Mouse (Mus musculus): ENCODE results near the gene Tinagl1. TPM values are rescaled to one million over a fixed set of nuclear protein-coding genes. Genes with fewer than 3 reads are reported as not detected.

Gene Tinagl1
- polyA plus RNA-seq, 1 experiment: 35.2 TPM

GRCm38 (mm10) chr4:130131448-130132105, 43.3 kb downstream of the Tinagl1 start:
- no peak overlapping the region for H3K9ac ChIP-seq (ENCODE audit: low read depth, poor library complexity, severe bottlenecking)
- no peak overlapping the region for H3K4me3 ChIP-seq (ENCODE audit: low read depth, low read length)
- TF ChIP-seq EP300 (IDR thresholded peaks at IDR 0.05; ENCODE audit: insufficient read depth, low read depth, low read length) (no peak), CTCF (IDR thresholded peaks at IDR 0.05; ENCODE audit: low read depth, low read length) (no peak), POLR2A (IDR thresholded peaks at IDR 0.05; ENCODE audit: insufficient read depth, low read length) (no peak)
- H3K9me3 ChIP-seq (replicated peaks; ENCODE audit: control insufficient read depth, insufficient read depth, low read length, poor library complexity, severe bottlenecking): no peaks in the 10 kb centered on the region
- H3K4me1 ChIP-seq (ENCODE audit: control insufficient read depth, insufficient read depth, low read length): no peaks in the 10 kb centered on the region
- H3K36me3 ChIP-seq (ENCODE audit: control insufficient read depth, insufficient read depth, low read length, poor library complexity, severe bottlenecking): no peaks in the 10 kb centered on the region
- no peak overlapping the region for H3K27ac ChIP-seq (ENCODE audit: insufficient read depth, low read length)
- H3K27me3 ChIP-seq (ENCODE audit: control insufficient read depth, insufficient read depth, low read length, poor library complexity, severe bottlenecking): no peaks in the 10 kb centered on the region

DNA sequence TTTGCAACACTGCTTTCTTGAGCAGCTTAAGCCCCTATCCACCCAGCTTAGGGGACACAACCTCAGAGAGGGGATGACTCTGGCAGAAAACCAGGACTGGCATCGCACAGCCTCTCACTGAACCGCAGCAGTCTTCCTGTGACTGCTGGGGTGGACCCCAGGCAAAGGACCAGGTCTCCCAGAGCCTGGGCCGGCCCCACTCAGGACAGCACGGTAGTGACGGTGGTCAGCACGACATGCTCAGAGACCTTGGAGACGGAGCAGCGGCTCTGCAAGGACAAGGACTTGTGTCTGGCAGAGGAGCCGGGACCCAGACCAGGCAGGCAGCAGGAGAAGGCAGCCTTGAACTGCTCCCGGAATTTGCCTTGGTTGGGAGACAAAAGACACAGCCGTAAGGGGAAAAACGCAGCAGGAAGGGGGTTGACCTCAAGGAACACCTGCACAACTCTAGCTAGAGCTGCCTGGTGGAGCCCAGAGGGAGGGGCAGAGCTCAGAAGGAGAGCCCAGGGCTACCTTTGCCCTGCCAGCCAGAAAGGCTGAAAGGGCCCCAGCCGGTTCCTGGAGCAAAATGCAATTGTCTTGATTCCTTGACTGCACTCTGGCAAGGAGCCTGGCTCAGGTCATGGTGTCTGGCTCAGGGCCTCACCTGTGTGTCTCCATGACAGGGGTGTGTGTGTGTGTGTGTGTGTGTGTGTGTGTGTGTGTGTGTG, 44.1 kb downstream of the Tinagl1 start:
- Histone ChIP-seq H3K9me3 (replicated peaks; ENCODE audit: control insufficient read depth, insufficient read depth, low read length, poor library complexity, severe bottlenecking) (no peaks in the 10 kb centered on the region), H3K4me3 (ENCODE audit: low read depth, low read length) (no peak overlapping the region), H3K27me3 (ENCODE audit: control insufficient read depth, insufficient read depth, low read length, poor library complexity, severe bottlenecking) (no peaks in the 10 kb centered on the region), H3K36me3 (ENCODE audit: control insufficient read depth, insufficient read depth, low read length, poor library complexity, severe bottlenecking) (no peaks in the 10 kb centered on the region), H3K9ac (ENCODE audit: low read depth, poor library complexity, severe bottlenecking) (no peak overlapping the region), H3K4me1 (ENCODE audit: control insufficient read depth, insufficient read depth, low read length) (no peaks in the 10 kb centered on the region), H3K27ac (ENCODE audit: insufficient read depth, low read length) (no peak overlapping the region)
- TF ChIP-seq EP300 (IDR thresholded peaks at IDR 0.05; ENCODE audit: insufficient read depth, low read depth, low read length) (peak; percentile 74), CTCF (IDR thresholded peaks at IDR 0.05; ENCODE audit: low read depth, low read length) (no peak), POLR2A (IDR thresholded peaks at IDR 0.05; ENCODE audit: insufficient read depth, low read length) (no peak)

DNA sequence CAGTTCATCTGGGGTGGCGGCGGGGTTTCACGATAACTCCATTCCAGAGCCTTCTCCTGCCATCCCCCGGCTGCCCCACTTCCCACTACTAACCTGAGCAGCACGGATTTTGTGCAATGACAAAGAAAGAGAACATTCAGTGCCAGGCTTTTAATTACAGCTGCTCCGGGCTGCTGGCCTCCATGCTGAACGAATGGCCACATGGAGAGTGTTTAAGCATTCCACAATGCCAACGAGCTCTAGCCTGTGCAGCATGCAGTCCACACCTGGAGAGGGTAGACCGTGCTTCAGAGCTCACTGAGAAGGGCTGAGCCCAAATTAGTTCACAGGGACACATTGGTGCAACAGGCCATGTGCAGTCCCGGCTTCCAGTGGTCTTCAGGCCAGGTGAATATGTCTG, 44.8 kb downstream of the Tinagl1 start:
- no peak overlapping the region for H3K9ac ChIP-seq (ENCODE audit: low read depth, poor library complexity, severe bottlenecking)
- H3K9me3 ChIP-seq (replicated peaks; ENCODE audit: control insufficient read depth, insufficient read depth, low read length, poor library complexity, severe bottlenecking): no peaks in the 10 kb centered on the region
- TF ChIP-seq EP300 (IDR thresholded peaks at IDR 0.05; ENCODE audit: insufficient read depth, low read depth, low read length) (no peak), CTCF (IDR thresholded peaks at IDR 0.05; ENCODE audit: low read depth, low read length) (no peak), POLR2A (IDR thresholded peaks at IDR 0.05; ENCODE audit: insufficient read depth, low read length) (no peak)
- H3K4me1 ChIP-seq (ENCODE audit: control insufficient read depth, insufficient read depth, low read length): no peaks in the 10 kb centered on the region
- H3K4me3 ChIP-seq (ENCODE audit: low read depth, low read length): no peak overlapping the region
- H3K27me3 ChIP-seq (ENCODE audit: control insufficient read depth, insufficient read depth, low read length, poor library complexity, severe bottlenecking): no peaks in the 10 kb centered on the region
- H3K27ac ChIP-seq (ENCODE audit: insufficient read depth, low read length): no peak overlapping the region
- H3K36me3 ChIP-seq (ENCODE audit: control insufficient read depth, insufficient read depth, low read length, poor library complexity, severe bottlenecking): no peaks in the 10 kb centered on the region

- Histone ChIP-seq H3K9ac (ENCODE audit: low read depth, poor library complexity, severe bottlenecking) (no peak overlapping the region), H3K36me3 (ENCODE audit: control insufficient read depth, insufficient read depth, low read length, poor library complexity, severe bottlenecking) (no peaks in the 10 kb centered on the region), H3K9me3 (replicated peaks; ENCODE audit: control insufficient read depth, insufficient read depth, low read length, poor library complexity, severe bottlenecking) (no peaks in the 10 kb centered on the region), H3K27me3 (ENCODE audit: control insufficient read depth, insufficient read depth, low read length, poor library complexity, severe bottlenecking) (no peaks in the 10 kb centered on the region), H3K4me3 (ENCODE audit: low read depth, low read length) (no peak overlapping the region), H3K27ac (ENCODE audit: insufficient read depth, low read length) (no peak overlapping the region), H3K4me1 (ENCODE audit: control insufficient read depth, insufficient read depth, low read length) (no peaks in the 10 kb centered on the region)
- TF ChIP-seq EP300 (IDR thresholded peaks at IDR 0.05; ENCODE audit: insufficient read depth, low read depth, low read length) (no peak), POLR2A (IDR thresholded peaks at IDR 0.05; ENCODE audit: insufficient read depth, low read length) (no peak), CTCF (IDR thresholded peaks at IDR 0.05; ENCODE audit: low read depth, low read length) (no peak)
Measured at GRCm38 (mm10) chr4:130128907-130129306, 46.0 kb downstream of the Tinagl1 start.

DNA sequence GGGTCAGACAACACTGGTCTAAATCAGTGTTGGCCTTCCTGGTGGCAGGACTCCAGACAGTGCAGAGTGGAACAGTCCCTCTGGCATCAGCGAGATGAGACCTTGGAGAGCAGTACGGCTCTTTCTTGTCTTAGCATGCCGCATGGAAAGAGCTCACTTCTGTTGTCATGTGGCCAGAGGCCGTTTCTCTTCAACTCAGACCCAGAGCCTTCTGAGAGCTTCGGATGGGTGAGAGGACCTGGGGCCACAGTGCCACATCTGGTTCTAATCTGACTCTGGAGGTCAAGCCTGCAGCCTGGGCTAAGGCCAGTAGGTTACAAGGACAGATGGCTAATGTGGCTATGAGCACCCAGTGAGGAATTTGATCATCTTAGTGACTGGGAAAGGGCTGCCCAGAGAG, 49.0 kb downstream of the Tinagl1 start:
- Histone ChIP-seq H3K4me1 (ENCODE audit: control insufficient read depth, insufficient read depth, low read length) (no peaks in the 10 kb centered on the region), H3K27me3 (ENCODE audit: control insufficient read depth, insufficient read depth, low read length, poor library complexity, severe bottlenecking) (no peaks in the 10 kb centered on the region), H3K9ac (ENCODE audit: low read depth, poor library complexity, severe bottlenecking) (no peak overlapping the region), H3K36me3 (ENCODE audit: control insufficient read depth, insufficient read depth, low read length, poor library complexity, severe bottlenecking) (no peaks in the 10 kb centered on the region), H3K9me3 (replicated peaks; ENCODE audit: control insufficient read depth, insufficient read depth, low read length, poor library complexity, severe bottlenecking) (no peaks in the 10 kb centered on the region), H3K4me3 (ENCODE audit: low read depth, low read length) (no peak overlapping the region), H3K27ac (ENCODE audit: insufficient read depth, low read length) (no peak overlapping the region)
- no peak for TF ChIP-seq EP300 (IDR thresholded peaks at IDR 0.05; ENCODE audit: insufficient read depth, low read depth, low read length)
- no peak for TF ChIP-seq POLR2A (IDR thresholded peaks at IDR 0.05; ENCODE audit: insufficient read depth, low read length)
- TF ChIP-seq CTCF (IDR thresholded peaks at IDR 0.05; ENCODE audit: low read depth, low read length): no peak

- Histone ChIP-seq H3K4me3 (ENCODE audit: low read depth, low read length) (no peak overlapping the region), H3K9me3 (replicated peaks; ENCODE audit: control insufficient read depth, insufficient read depth, low read length, poor library complexity, severe bottlenecking) (no peaks in the 10 kb centered on the region), H3K4me1 (ENCODE audit: control insufficient read depth, insufficient read depth, low read length) (no peaks in the 10 kb centered on the region), H3K9ac (ENCODE audit: low read depth, poor library complexity, severe bottlenecking) (no peak overlapping the region), H3K27me3 (ENCODE audit: control insufficient read depth, insufficient read depth, low read length, poor library complexity, severe bottlenecking) (no peaks in the 10 kb centered on the region), H3K36me3 (ENCODE audit: control insufficient read depth, insufficient read depth, low read length, poor library complexity, severe bottlenecking) (no peaks in the 10 kb centered on the region), H3K27ac (ENCODE audit: insufficient read depth, low read length) (no peak overlapping the region)
- no peak for TF ChIP-seq POLR2A (IDR thresholded peaks at IDR 0.05; ENCODE audit: insufficient read depth, low read length)
Measured at GRCm38 (mm10) chr4:130125164-130125563, 49.8 kb downstream of the Tinagl1 start.
